Mouse (Mus musculus): ENCODE measurements around the gene Cbx7.
"Not testable (repeated sequence)": the region's sequence is repeated elsewhere in the genome, so short reads cannot be mapped to it uniquely, and the experiment has no call there.

Cbx7 gene

DNA sequence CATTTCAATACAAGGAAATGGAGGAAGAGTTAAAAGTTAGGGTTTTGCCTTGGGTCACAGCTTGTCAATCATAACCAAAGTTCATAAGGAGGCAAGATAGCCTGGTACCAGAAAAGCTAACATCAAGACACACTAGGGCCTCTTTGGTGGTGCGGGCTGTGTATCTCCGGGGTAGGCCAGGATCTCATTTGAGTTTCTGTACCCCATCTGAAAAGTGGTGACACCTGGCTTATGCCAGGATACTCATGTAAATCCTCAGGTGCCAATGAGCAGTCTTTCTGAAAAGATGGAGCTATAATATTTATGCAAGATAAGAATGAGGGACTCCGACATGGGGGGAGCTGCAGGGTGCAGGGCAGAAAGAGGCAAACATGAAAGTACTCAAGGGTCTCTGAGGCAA lies 42.6 kb downstream of the Cbx7 start:
- in situ Hi-C loops (cut with MboI, MseI) = no loop called here

DNA sequence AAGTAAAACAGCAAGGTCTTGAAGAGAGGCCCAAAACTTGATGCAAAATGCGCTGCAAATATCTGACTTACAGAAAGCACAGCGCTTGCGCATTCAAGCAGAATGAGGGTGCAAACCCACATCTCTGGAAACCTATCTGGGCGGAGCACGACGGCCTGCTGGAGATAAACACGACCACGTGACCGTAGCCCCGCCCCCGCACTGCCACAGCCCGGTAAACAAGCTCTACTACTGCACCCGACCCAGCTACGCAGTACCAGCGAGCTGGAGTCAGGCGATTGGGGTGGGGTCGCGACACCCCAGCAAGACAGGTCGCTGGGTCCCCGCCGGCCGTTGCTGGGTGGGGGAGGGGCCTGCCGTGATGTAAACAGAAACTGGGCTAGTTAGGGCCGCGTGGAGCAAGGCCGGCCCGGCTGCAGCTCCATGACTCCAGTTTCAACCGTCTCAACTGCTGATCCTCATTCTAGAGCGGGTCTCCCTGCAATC lies 43.2 kb downstream of the Cbx7 start:
- in situ Hi-C loops (cut with MboI, MseI) = no loop called here

GRCm38 (mm10) chr15:79926856-79927416 lies 44.0 kb downstream of the Cbx7 start:
- in situ Hi-C loops (cut with MboI, MseI) = no loop called here

DNA sequence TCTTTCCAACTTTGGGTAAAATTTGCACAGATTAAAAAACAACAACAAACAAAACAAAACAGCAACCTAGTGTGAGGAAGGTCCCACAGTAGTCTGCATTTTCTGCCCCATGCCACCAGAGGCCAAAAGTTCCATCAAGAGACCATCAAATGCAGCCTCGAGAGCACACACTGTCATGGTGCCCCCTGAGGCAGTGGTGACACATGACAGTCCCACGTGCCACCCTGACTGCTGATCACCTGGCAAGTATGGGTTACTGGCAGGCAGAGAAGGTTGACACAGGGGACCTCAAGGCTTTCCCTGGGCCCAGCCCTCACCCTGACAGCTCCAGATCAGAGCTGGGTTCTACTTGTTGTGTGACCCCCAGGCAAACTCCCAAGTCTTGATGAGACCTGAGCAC lies 51.1 kb downstream of the Cbx7 start:
- in situ Hi-C loops (cut with MboI, MseI) = no loop called here

DNA sequence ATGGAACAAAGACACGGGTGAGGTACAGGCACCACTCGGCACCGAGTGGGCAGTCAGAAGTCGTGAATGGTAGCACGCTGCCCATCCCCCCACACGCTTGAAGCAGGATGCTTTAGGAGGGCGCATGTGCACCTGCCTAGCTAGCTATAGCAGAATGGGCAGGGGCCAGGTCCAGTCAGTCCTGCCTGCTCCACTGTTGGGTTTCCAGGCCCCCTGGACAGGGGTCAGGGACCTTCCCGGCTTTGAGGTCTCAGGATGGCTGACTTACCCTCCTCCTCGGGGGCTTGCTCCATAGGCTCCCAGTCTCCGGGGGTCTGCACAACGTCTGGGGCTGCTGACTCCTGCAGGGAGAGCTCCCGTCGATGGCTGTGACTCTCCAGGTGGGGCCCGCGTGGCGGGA lies 52.4 kb downstream of the Cbx7 start:
- in situ Hi-C loops (cut with MboI, MseI) = no loop called here

DNA sequence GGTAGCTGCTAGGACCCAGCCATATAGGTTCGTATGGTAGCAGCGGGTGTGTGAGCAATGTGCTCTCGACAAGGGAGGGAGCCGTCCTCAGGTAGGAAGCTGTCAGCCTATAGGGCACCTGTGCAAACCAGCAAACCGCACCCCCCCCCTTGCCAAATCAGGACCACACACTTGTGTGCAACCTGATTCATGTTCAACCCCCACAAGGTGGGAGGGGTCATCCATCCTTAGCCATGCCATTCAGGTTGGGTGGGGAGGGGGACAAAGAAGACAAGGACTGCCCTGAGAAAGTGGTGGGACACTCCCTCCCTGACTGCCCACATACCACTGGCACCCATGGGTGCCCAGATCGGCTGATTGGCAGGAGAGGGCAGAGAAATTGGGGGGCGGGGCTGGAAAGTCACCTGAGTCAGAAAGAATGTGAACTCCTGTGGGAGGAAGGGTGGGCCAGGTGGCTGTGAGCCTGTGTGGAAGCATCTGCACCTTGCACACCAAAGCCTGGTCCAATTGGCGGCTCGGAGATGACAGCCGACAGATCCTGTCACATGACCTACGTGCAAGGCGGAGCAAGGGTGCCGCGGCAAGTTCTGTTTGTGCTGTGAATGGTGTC lies 53.7 kb downstream of the Cbx7 start:
- in situ Hi-C loops (cut with MboI, MseI) = no loop called here

DNA sequence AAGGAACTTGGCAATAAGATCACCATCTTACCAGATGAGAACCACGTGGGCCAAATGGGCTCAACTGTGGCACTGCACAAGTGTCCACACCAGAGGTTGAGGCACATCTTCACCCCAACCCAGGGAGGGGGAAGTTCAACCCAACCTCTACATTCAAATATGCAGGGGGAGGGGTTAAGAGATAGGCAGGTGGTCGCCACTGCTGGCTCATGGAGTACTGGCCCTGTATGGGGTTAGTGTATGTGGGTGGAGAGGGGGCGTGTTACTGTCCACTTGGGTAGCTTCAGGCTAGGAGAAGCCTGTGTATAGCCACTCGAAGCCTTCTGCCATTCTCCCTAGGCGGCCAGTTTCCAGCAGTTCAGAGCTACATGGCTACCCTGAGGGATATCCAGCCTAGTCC lies 54.8 kb downstream of the Cbx7 start:
- in situ Hi-C loops (cut with MboI, MseI) = no loop called here

- in situ Hi-C loops (cut with MboI, MseI) = no loop called here
Measured at GRCm38 (mm10) chr15:79914357-79914756, 56.6 kb downstream of the Cbx7 start.

DNA sequence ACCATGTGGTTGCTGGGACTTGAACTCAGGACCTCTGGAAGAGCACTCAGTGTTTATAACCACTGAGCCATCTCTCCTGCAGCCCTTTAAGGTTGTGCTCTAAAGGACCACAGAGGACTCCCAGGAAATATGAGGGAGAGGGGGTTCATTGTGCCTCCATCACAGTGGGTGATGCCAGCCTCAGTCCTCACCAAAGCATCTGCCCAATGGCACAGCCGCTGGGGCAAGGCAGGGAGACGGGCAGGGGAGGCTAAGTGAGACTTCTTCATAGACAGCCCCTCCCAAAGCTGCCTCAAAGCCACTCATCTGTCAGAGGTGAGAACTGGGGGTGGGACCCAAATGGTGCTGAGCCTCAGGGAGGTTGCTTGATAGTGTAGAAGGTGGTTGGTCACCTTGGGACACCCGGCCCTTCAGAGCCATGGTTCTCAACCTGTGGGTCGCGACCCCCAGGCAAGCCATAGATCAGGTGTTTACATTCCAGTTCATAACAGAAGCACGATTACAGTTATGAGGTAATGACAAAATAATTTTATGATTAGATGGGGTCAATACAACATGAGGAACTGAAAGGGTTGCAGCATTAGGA lies 57.1 kb downstream of the Cbx7 start:
- in situ Hi-C loops (cut with MboI, MseI) = no loop called here

GRCm38 (mm10) chr15:79911339-79911738 lies 59.6 kb downstream of the Cbx7 start:
- in situ Hi-C loops (cut with MboI, MseI) = no loop called here

DNA sequence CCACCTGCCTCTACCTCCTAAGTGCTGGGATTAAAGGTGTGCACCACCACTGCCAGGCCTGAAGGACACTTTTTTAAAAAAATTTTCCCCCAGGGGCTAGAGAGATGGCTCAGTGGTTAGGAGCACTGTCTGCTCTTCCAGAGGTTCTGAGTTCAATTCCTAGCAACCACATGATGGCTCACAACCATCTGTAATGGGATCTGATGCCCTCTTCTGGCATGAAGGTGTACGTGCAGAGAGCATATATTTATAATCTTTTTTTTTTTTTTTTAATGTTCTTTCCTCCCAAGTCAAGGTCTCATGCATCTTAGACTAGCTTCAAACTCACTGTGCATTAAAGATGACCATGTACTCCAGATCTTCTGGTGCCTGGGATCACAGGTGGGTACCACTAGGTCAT lies 60.1 kb downstream of the Cbx7 start:
- in situ Hi-C loops (cut with MboI, MseI) = not testable (repeated sequence)

- in situ Hi-C loops (cut with MboI, MseI) = not testable (repeated sequence)
Measured at GRCm38 (mm10) chr15:79909006-79909405, 61.9 kb downstream of the Cbx7 start.

DNA sequence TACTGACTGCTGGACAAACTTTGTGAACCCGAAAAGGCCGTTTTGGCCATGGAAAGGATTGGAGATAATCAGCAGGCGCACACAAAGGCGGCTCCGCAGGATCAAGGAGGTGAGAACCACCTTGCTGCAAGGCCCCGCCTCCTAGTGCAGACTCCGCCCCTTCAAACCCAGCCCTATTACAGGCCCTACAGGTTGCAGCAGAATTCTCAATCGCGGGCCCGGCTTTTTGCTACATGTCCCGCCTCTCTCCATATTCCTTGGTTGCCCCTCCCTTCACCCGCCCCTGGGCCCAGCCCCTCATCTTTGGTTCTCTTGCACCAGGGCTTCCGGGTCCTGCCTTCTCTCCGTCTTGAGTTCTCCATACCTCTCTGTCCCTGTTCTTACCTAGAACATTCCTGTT lies 64.1 kb downstream of the Cbx7 start:
- in situ Hi-C loops (cut with MboI, MseI) = no loop called here

DNA sequence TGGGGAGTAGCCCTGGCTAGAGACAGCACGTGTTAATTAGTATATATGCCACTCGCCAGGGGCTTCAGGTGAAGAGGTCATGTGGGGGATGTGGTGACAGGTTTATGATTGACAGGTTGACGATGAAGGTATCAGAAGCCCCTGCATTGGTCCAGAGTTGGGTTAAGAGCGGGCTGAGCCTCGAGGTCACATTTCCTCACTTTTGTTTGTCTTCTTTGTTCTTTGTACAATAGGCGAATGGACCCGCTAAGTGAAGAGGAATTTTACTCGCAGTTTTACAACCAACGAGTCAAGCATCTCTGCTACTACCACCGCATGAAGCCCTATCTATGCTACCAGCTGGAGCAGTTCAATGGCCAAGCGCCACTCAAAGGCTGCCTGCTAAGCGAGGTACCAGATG lies 65.7 kb downstream of the Cbx7 start:
- in situ Hi-C loops (cut with MboI, MseI) = no loop called here

DNA sequence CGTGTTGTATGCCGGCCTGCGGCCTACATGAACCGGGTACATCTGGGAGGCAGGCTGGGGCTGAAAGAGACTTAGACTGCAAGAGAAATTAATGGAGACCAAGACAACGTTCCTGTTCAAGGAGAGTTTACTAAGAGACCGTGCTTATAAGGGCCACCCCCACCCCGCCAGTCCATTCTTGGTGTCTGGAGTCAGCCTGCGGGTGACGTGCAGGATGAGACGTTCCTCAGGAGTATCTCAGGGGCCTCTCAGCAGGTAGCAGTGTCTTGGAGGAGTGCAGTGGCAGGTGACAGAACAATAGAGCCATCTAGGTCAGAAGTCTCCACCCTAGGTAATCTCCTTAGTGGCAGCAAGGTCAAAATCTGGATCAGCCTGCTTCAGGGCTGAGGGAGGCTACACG lies 66.2 kb downstream of the Cbx7 start:
- in situ Hi-C loops (cut with MboI, MseI) = not testable (repeated sequence)

- in situ Hi-C loops (cut with MboI, MseI) = no loop called here
Measured at GRCm38 (mm10) chr15:79903963-79904362, 67.0 kb downstream of the Cbx7 start.

- in situ Hi-C loops (cut with MboI, MseI) = not testable (repeated sequence)
Measured at GRCm38 (mm10) chr15:79903081-79903480, 67.8 kb downstream of the Cbx7 start.

GRCm38 (mm10) chr15:79901399-79901798 lies 69.5 kb downstream of the Cbx7 start:
- in situ Hi-C loops (cut with MboI, MseI) = no loop called here

GRCm38 (mm10) chr15:79900751-79901150 lies 70.2 kb downstream of the Cbx7 start:
- in situ Hi-C loops (cut with MboI, MseI) = no loop called here

- in situ Hi-C loops (cut with MboI, MseI) = no loop called here
Measured at GRCm38 (mm10) chr15:79899828-79900510, 71.0 kb downstream of the Cbx7 start.

GRCm38 (mm10) chr15:79898988-79899387 lies 71.9 kb downstream of the Cbx7 start:
- in situ Hi-C loops (cut with MboI, MseI) = no loop called here

GRCm38 (mm10) chr15:79896080-79896725 lies 74.7 kb downstream of the Cbx7 start:
- in situ Hi-C loops (cut with MboI, MseI) = no loop called here

Data from T-helper 2 cell (primary cell).